Mouse (Mus musculus): ENCODE data around the gene Aloxe3. TPM values are rescaled to one million over a fixed set of nuclear protein-coding genes. Genes with fewer than 3 reads are reported as not detected.
A peak's percentile ranks its signal among the peaks of the same experiment; 100 is the strongest.

Aloxe3 gene
- polyA plus RNA-seq, 1 experiment from 2014 or later = 1.2 TPM

- 92% methylated on average over 15 of the region's 15 CpGs for WGBS
- Histone ChIP-seq H3K4me2 (no peak overlapping the region), H3K9ac (no peak overlapping the region), H3K9me3 (no peaks in the 10 kb centered on the region), H3K36me3 (peaks cover 82% of the 10 kb centered on the region), H3K4me3 (no peak overlapping the region), H3K4me1 (replicated peaks) (peaks cover 24% of the 10 kb centered on the region), H3K27me3 (no peaks in the 10 kb centered on the region), H3K27ac (replicated peaks) (no peak overlapping the region)
- no peak for ATAC-seq (ENCODE audit: low read depth)
Observed at GRCm38 (mm10) chr11:69103531-69104435, 21.9 kb upstream of the Aloxe3 start.

GRCm38 (mm10) chr11:69104487-69104886 lies 21.2 kb upstream of the Aloxe3 start:
- 91% methylated on average over 14 of the region's 14 CpGs for WGBS
- H3K27ac ChIP-seq (replicated peaks) = no peak overlapping the region
- ATAC-seq (ENCODE audit: low read depth) = no peak
- H3K9ac ChIP-seq = no peak overlapping the region
- no peaks in the 10 kb centered on the region for H3K9me3 ChIP-seq
- no peak overlapping the region for H3K4me2 ChIP-seq
- H3K4me1 ChIP-seq (replicated peaks) = peaks cover 17% of the 10 kb centered on the region
- no peaks in the 10 kb centered on the region for H3K27me3 ChIP-seq
- H3K4me3 ChIP-seq = no peak overlapping the region
- H3K36me3 ChIP-seq = peaks cover 89% of the 10 kb centered on the region

GRCm38 (mm10) chr11:69105227-69105626 lies 20.5 kb upstream of the Aloxe3 start:
- Histone ChIP-seq H3K27ac (replicated peaks) (no peak overlapping the region), H3K4me2 (no peak overlapping the region), H3K4me1 (replicated peaks) (peaks cover 15% of the 10 kb centered on the region), H3K9ac (no peak overlapping the region), H3K4me3 (no peak overlapping the region), H3K9me3 (no peaks in the 10 kb centered on the region), H3K27me3 (no peaks in the 10 kb centered on the region), H3K36me3 (peaks cover 90% of the 10 kb centered on the region)
- 89% methylated on average over 6 of the region's 6 CpGs for WGBS
- ATAC-seq (ENCODE audit: low read depth) = no peak

GRCm38 (mm10) chr11:69105796-69106195 lies 19.9 kb upstream of the Aloxe3 start:
- H3K27me3 ChIP-seq = no peaks in the 10 kb centered on the region
- H3K9me3 ChIP-seq = no peaks in the 10 kb centered on the region
- H3K4me2 ChIP-seq = no peak overlapping the region
- H3K27ac ChIP-seq (replicated peaks) = no peak overlapping the region
- peaks cover 13% of the 10 kb centered on the region for H3K4me1 ChIP-seq (replicated peaks)
- 98% methylated on average over 2 of the region's 2 CpGs for WGBS
- no peak overlapping the region for H3K9ac ChIP-seq
- H3K4me3 ChIP-seq = no peak overlapping the region
- ATAC-seq (ENCODE audit: low read depth) = no peak
- peaks cover 88% of the 10 kb centered on the region for H3K36me3 ChIP-seq

- H3K4me1 ChIP-seq (replicated peaks) = peaks cover 12% of the 10 kb centered on the region
- no peaks in the 10 kb centered on the region for H3K9me3 ChIP-seq
- no peak overlapping the region for H3K9ac ChIP-seq
- no peak overlapping the region for H3K4me2 ChIP-seq
- ATAC-seq (ENCODE audit: low read depth) = no peak
- 91% methylated on average over 11 of the region's 11 CpGs for WGBS
- no peak overlapping the region for H3K27ac ChIP-seq (replicated peaks)
- no peak overlapping the region for H3K4me3 ChIP-seq
- H3K36me3 ChIP-seq = peaks cover 83% of the 10 kb centered on the region
- no peaks in the 10 kb centered on the region for H3K27me3 ChIP-seq
Observed at GRCm38 (mm10) chr11:69106299-69106698, 19.4 kb upstream of the Aloxe3 start.

GRCm38 (mm10) chr11:69106842-69107241 lies 18.9 kb upstream of the Aloxe3 start:
- Histone ChIP-seq H3K9ac (no peak overlapping the region), H3K9me3 (no peaks in the 10 kb centered on the region), H3K27ac (replicated peaks) (no peak overlapping the region), H3K4me3 (no peak overlapping the region), H3K36me3 (peaks cover 78% of the 10 kb centered on the region), H3K27me3 (no peaks in the 10 kb centered on the region), H3K4me1 (replicated peaks) (peaks cover 16% of the 10 kb centered on the region), H3K4me2 (no peak overlapping the region)
- ATAC-seq (ENCODE audit: low read depth) = no peak
- WGBS = 85% methylated on average over 11 of the region's 11 CpGs

GRCm38 (mm10) chr11:69107676-69108075 lies 18.0 kb upstream of the Aloxe3 start:
- Histone ChIP-seq H3K27ac (replicated peaks) (no peak overlapping the region), H3K4me2 (no peak overlapping the region), H3K9ac (no peak overlapping the region), H3K27me3 (no peaks in the 10 kb centered on the region), H3K9me3 (no peaks in the 10 kb centered on the region), H3K4me1 (replicated peaks) (peaks cover 22% of the 10 kb centered on the region), H3K36me3 (peaks cover 70% of the 10 kb centered on the region), H3K4me3 (no peak overlapping the region)
- 93% methylated on average over 11 of the region's 11 CpGs for WGBS
- no peak for ATAC-seq (ENCODE audit: low read depth)

- Histone ChIP-seq H3K4me1 (replicated peaks) (peaks cover 22% of the 10 kb centered on the region), H3K9ac (no peak overlapping the region), H3K4me3 (no peak overlapping the region), H3K4me2 (no peak overlapping the region), H3K27ac (replicated peaks) (no peak overlapping the region), H3K27me3 (peaks cover 5% of the 10 kb centered on the region; the same call in 1 of the 2 replicates), H3K36me3 (peaks cover 64% of the 10 kb centered on the region), H3K9me3 (no peaks in the 10 kb centered on the region)
- WGBS = 95% methylated on average over 9 of the region's 9 CpGs
- ATAC-seq (ENCODE audit: low read depth) = no peak
Observed at GRCm38 (mm10) chr11:69108223-69108622, 17.5 kb upstream of the Aloxe3 start.

- H3K9ac ChIP-seq = no peak overlapping the region
- WGBS = 86% methylated on average over 13 of the region's 13 CpGs
- peaks cover 13% of the 10 kb centered on the region; the same call in 1 of the 2 replicates for H3K27me3 ChIP-seq
- no peak overlapping the region for H3K4me2 ChIP-seq
- H3K4me1 ChIP-seq (replicated peaks) = peaks cover 22% of the 10 kb centered on the region
- H3K36me3 ChIP-seq = peaks cover 54% of the 10 kb centered on the region
- no peak overlapping the region for H3K27ac ChIP-seq (replicated peaks)
- no peak overlapping the region for H3K4me3 ChIP-seq
- no peak for ATAC-seq (ENCODE audit: low read depth)
- no peaks in the 10 kb centered on the region for H3K9me3 ChIP-seq
Observed at GRCm38 (mm10) chr11:69109032-69109900, 16.4 kb upstream of the Aloxe3 start.

- ATAC-seq (ENCODE audit: low read depth) = peak; percentile 53; the same call in 1 of the 2 replicates
- H3K9me3 ChIP-seq = no peaks in the 10 kb centered on the region
- H3K36me3 ChIP-seq = peaks cover 41% of the 10 kb centered on the region
- H3K27ac ChIP-seq (replicated peaks) = 0 out of 2 replicates have a peak overlapping the region, but pooled peaks have one; percentile 28
- H3K4me1 ChIP-seq (replicated peaks) = peaks cover 22% of the 10 kb centered on the region
- H3K4me3 ChIP-seq = peak overlapping the region; percentile 43
- peaks cover 25% of the 10 kb centered on the region for H3K27me3 ChIP-seq
- WGBS = under 1% methylated on average over 30 of the region's 30 CpGs
- peak overlapping the region; percentile 58; the same call in 1 of the 2 replicates for H3K9ac ChIP-seq
- peak overlapping the region; percentile 60 for H3K4me2 ChIP-seq
Observed at GRCm38 (mm10) chr11:69110319-69111046, 15.2 kb upstream of the Aloxe3 start.

- H3K4me1 ChIP-seq (replicated peaks) = peaks cover 22% of the 10 kb centered on the region
- peak overlapping the region; percentile 43 for H3K4me3 ChIP-seq
- no peak overlapping the region for H3K27ac ChIP-seq (replicated peaks)
- peak overlapping the region; percentile 58 for H3K9ac ChIP-seq
- H3K36me3 ChIP-seq = peaks cover 34% of the 10 kb centered on the region
- peaks cover 32% of the 10 kb centered on the region for H3K27me3 ChIP-seq
- peak overlapping the region; percentile 60 for H3K4me2 ChIP-seq
- no peak for ATAC-seq (ENCODE audit: low read depth)
- WGBS = 7% methylated on average over 21 of the region's 21 CpGs
- H3K9me3 ChIP-seq = no peaks in the 10 kb centered on the region
Observed at GRCm38 (mm10) chr11:69111051-69111810, 14.5 kb upstream of the Aloxe3 start.

Data from neural tube, embryonic 13.5 days (tissue).